Comparison of ENCODE assay signal across 9 mouse cellular contexts in genomic region chr16:24056885-24057531, GRCm38 (mm10).
DNase-seq lines count a peak whose midpoint lies in the region; ATAC-seq and TF ChIP-seq lines count a peak whose summit lies in the region.
"Had no signal": no experiment of that assay in that cellular context is flagged by ENCODE, and none has a peak within 500 bp of the region (broad histone marks: within the 10 kb centered on the region; RNA-seq: fewer than 3 reads in every experiment).

No protein-coding gene starts in this region.

- H3K79me2 ChIP-seq in liver, adult 2 months (ENCODE audit: control insufficient read depth, insufficient read depth, low read length), result no peaks in the 10 kb centered on the region

- DNase-seq in thymus, postnatal 0 days (ENCODE audit: low spot score), result peak; percentile 9
- no peak for DNase-seq in thymus, postnatal 25 days
- DNase-seq in liver, adult 2 months (ENCODE audit: extremely low read depth, low read depth, low spot score), result peak; percentile 90
- DNase-seq in cerebellum, postnatal 14 days, result no peak
- no peak for DNase-seq in layer of hippocampus, postnatal 14 days (ENCODE audit: low spot score in 2 of 2)

- WGBS in intestine, embryonic 15.5 days, result 17% methylated on average over 11 of the region's 11 CpGs
- 18% methylated on average over 11 of the region's 11 CpGs for WGBS in liver, adult 2 months
- WGBS in small intestine, adult 2 months, result 16% methylated on average over 11 of the region's 11 CpGs

- no peak overlapping the region for H3K4me3 ChIP-seq in intestine, embryonic 15.5 days (replicated peaks)
- no peak overlapping the region for H3K4me3 ChIP-seq in liver, adult 2 months (ENCODE audit: insufficient read depth, low read depth, low read length)
- no peak overlapping the region for H3K4me3 ChIP-seq in small intestine, adult 2 months (ENCODE audit: low read depth, low read length)
- H3K4me3 ChIP-seq: heart, embryonic 12.5 days had no signal

- H3K27me3 ChIP-seq in intestine, embryonic 15.5 days (replicated peaks), result no peaks in the 10 kb centered on the region
- no peaks in the 10 kb centered on the region for H3K27me3 ChIP-seq in liver, adult 2 months (ENCODE audit: control insufficient read depth, insufficient read depth, low read length)
- H3K27me3 ChIP-seq in small intestine, adult 2 months (ENCODE audit: control insufficient read depth, insufficient read depth, low read length), result no peaks in the 10 kb centered on the region
- H3K27me3 ChIP-seq: heart, embryonic 12.5 days had no signal

- no peak overlapping the region for H3K9ac ChIP-seq in intestine, embryonic 15.5 days
- H3K9ac ChIP-seq in liver, adult 2 months (ENCODE audit: low read depth, low read length), result peak overlapping the region; percentile 63
- H3K9ac ChIP-seq: heart, embryonic 12.5 days had no signal

- TF ChIP-seq CTCF in liver, adult 2 months (IDR thresholded peaks at IDR 0.05; ENCODE audit: low read depth, low read length), result no peak
- TF ChIP-seq CTCF in small intestine, adult 2 months (IDR thresholded peaks at IDR 0.05; ENCODE audit: extremely low read depth, insufficient read length, insufficient replicate concordance, low read depth, low read length), result no peak

- peaks cover 19% of the 10 kb centered on the region for H3K4me1 ChIP-seq in intestine, embryonic 15.5 days (replicated peaks)
- peaks cover 30% of the 10 kb centered on the region for H3K4me1 ChIP-seq in liver, adult 2 months (ENCODE audit: control insufficient read depth, insufficient read depth, low read length)
- H3K4me1 ChIP-seq in small intestine, adult 2 months (ENCODE audit: control insufficient read depth, insufficient read depth, insufficient read length, low read length), result peaks cover 9% of the 10 kb centered on the region; the same call in 1 of the 2 replicates

- no peak for TF ChIP-seq POLR2A in liver, adult 2 months (IDR thresholded peaks at IDR 0.05; ENCODE audit: extremely low read depth, insufficient read depth, low read length)
- TF ChIP-seq POLR2A in small intestine, adult 2 months (IDR thresholded peaks at IDR 0.05; ENCODE audit: low read depth, low read length), result no peak

- no peaks in the 10 kb centered on the region for H3K36me3 ChIP-seq in intestine, embryonic 15.5 days
- no peaks in the 10 kb centered on the region for H3K36me3 ChIP-seq in liver, adult 2 months (ENCODE audit: control insufficient read depth, insufficient read depth, low read length)
- H3K36me3 ChIP-seq in small intestine, adult 2 months (ENCODE audit: control insufficient read depth, insufficient read depth, low read length), result no peaks in the 10 kb centered on the region
- H3K36me3 ChIP-seq: heart, embryonic 12.5 days had no signal

- peak overlapping the region; percentile 13 for H3K27ac ChIP-seq in intestine, embryonic 15.5 days
- peak overlapping the region; percentile 94 for H3K27ac ChIP-seq in liver, adult 2 months (replicated peaks; ENCODE audit: insufficient read depth, low read depth, low read length)
- peak overlapping the region; percentile 50 for H3K27ac ChIP-seq in small intestine, adult 2 months (ENCODE audit: insufficient read depth, low read depth, low read length)

- 0 out of 2 replicates have a peak overlapping the region, but pooled peaks have one; percentile 1 for H3K4me2 ChIP-seq in intestine, embryonic 15.5 days (replicated peaks)
- H3K4me2 ChIP-seq: heart, embryonic 12.5 days had no signal

- ATAC-seq in intestine, embryonic 15.5 days, result peak; percentile 93
- no peak for ATAC-seq in inflammation-experienced regulatory T-cells, adult 6 months

- no peaks in the 10 kb centered on the region for H3K9me3 ChIP-seq in intestine, embryonic 15.5 days
- H3K9me3 ChIP-seq: heart, embryonic 12.5 days had no signal

Comparison
In these comparisons a context has a peak if more than half of its experiments do, and no peak if none do; other contexts are left out.
1. DNase-seq: peak in thymus, postnatal 0 days (single experiment) and liver, adult 2 months (single experiment); none in thymus, postnatal 25 days (single experiment), cerebellum, postnatal 14 days (0 of 2) and layer of hippocampus, postnatal 14 days (0 of 2).
2. H3K27ac ChIP-seq: peak in every context shown above with its lines; median percentile 94 in liver, adult 2 months; 50 in small intestine, adult 2 months; 13 in intestine, embryonic 15.5 days.